Mouse (Mus musculus) erythroblast, embryonic 14.5 days (primary cell): ENCODE results near the gene Slc25a22. TPM values are rescaled to one million over a fixed set of nuclear protein-coding genes. Genes with fewer than 3 reads are reported as not detected.

Experiments used
- H3K27me3 ChIP-seq: 2 replicates; pipeline ENCODE4 v1.6.1; 2012; ENCODE audit warnings: inconsistent platforms; ENCODE audit not compliant: control insufficient read depth
- H3K36me3 ChIP-seq: 2 replicates; pipeline ENCODE4 v1.6.1; 2012; ENCODE audit warnings: mild to moderate bottlenecking, inconsistent platforms; ENCODE audit not compliant: control insufficient read depth
- H3K4me1 ChIP-seq: 2 replicates; pipeline ENCODE4 v1.6.1; 2012; ENCODE audit warnings: inconsistent platforms; ENCODE audit not compliant: control insufficient read depth
- H3K4me3 ChIP-seq: replicated peaks from 2 replicates; pipeline ENCODE3; 2012; ENCODE audit warnings: moderate library complexity, mild to moderate bottlenecking, inconsistent platforms
- H3K9me3 ChIP-seq: 2 replicates; pipeline ENCODE4 v1.6.1; 2012; ENCODE audit warnings: low read length, inconsistent platforms, mixed read lengths; ENCODE audit not compliant: control insufficient read depth
- GATA1 ChIP-seq: IDR thresholded peaks from 2 replicates; pipeline ENCODE4 v1.6.1; 2012; ENCODE audit warnings: low read length, inconsistent platforms, mixed read lengths
- TAL1 ChIP-seq: IDR thresholded peaks from 3 replicates; pipeline ENCODE4 v1.6.1; 2012; ENCODE audit warnings: low read length, inconsistent platforms, mixed read lengths
- polyA plus RNA-seq: library from polyadenylated mRNA; stranded (reverse); fragments of >175 nt; gene quantifications from 2 replicates; pipeline ENCODE4 v1.2.3, GENCODE M21; 2012

Slc25a22 gene
- polyA plus RNA-seq, 1 experiment, result 0.70 TPM

GRCm38 (mm10) chr7:141481498-141482401 is 44.1 kb upstream of the Slc25a22 start:
- peaks cover 19% of the 10 kb centered on the region for H3K36me3 ChIP-seq
- H3K27me3 ChIP-seq, result peaks cover 38% of the 10 kb centered on the region
- TF ChIP-seq GATA1, result no peak
- TF ChIP-seq TAL1, result no peak
- H3K9me3 ChIP-seq, result no peaks in the 10 kb centered on the region; the same call in 1 of the 2 replicates
- peaks cover 45% of the 10 kb centered on the region for H3K4me1 ChIP-seq
- peak overlapping the region; percentile 54 for H3K4me3 ChIP-seq

DNA sequence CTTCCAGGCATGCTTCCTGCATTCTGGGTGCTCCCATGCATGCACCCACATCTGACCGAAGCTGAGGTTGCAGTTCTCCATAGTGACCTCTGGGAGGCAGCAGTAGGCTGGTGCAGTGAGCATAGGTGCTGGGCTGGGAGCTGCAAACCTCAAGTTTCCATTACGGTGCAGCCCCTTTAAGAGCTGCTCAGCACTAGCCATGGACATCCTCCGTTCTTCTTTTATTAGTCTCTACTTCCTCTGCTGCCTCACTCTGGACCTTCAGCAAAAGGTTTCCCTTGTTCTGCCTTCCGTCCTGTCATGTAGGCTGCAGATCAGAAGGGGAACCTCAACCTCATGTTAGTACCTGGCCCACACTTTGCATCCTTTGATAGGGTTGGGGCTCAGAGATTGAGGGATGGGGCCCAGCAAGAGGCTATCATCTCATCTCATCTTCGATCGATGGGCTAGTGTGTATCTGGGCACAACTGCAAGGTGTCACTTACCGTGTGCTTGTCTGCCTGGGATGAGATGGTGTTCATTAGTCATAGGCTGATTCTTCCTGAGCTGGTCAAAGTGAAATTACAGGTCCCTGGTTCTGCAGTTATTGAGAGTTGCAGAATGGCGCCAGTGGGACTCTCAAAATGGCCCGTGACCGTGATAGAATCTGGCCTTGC is 43.3 kb upstream of the Slc25a22 start:
- Histone ChIP-seq H3K9me3 (no peaks in the 10 kb centered on the region; the same call in 1 of the 2 replicates), H3K36me3 (peaks cover 13% of the 10 kb centered on the region), H3K4me3 (no peak overlapping the region), H3K4me1 (peaks cover 52% of the 10 kb centered on the region), H3K27me3 (peaks cover 38% of the 10 kb centered on the region)
- TF ChIP-seq TAL1, result no peak
- no peak for TF ChIP-seq GATA1

- Histone ChIP-seq H3K4me3 (no peak overlapping the region), H3K4me1 (peaks cover 75% of the 10 kb centered on the region), H3K36me3 (peaks cover 4% of the 10 kb centered on the region), H3K27me3 (peaks cover 29% of the 10 kb centered on the region), H3K9me3 (no peaks in the 10 kb centered on the region; the same call in 1 of the 2 replicates)
- TF ChIP-seq GATA1 (no peak), TAL1 (no peak)
Measured at GRCm38 (mm10) chr7:141478270-141478748, 40.6 kb upstream of the Slc25a22 start.

- H3K4me1 ChIP-seq, result peaks cover 78% of the 10 kb centered on the region
Measured at GRCm38 (mm10) chr7:141477578-141478269, 40.0 kb upstream of the Slc25a22 start.

GRCm38 (mm10) chr7:141476981-141477370 is 39.3 kb upstream of the Slc25a22 start:
- H3K36me3 ChIP-seq, result peaks cover 17% of the 10 kb centered on the region
- H3K4me3 ChIP-seq, result peak overlapping the region; percentile 95
- peaks cover 16% of the 10 kb centered on the region for H3K27me3 ChIP-seq
- peaks cover 76% of the 10 kb centered on the region for H3K4me1 ChIP-seq
- no peak for TF ChIP-seq TAL1
- no peak for TF ChIP-seq GATA1
- H3K9me3 ChIP-seq, result no peaks in the 10 kb centered on the region; the same call in 1 of the 2 replicates

More at GRCm38 (mm10) chr7:141477578-141478269, 40.0 kb upstream of the Slc25a22 start:
- peaks cover 23% of the 10 kb centered on the region for H3K27me3 ChIP-seq
- TF ChIP-seq GATA1 (no peak), TAL1 (no peak)
- H3K9me3 ChIP-seq, result no peaks in the 10 kb centered on the region; the same call in 1 of the 2 replicates
- H3K4me3 ChIP-seq, result no peak overlapping the region
- H3K36me3 ChIP-seq, result peaks cover 9% of the 10 kb centered on the region

- H3K27me3 ChIP-seq, result peaks cover 10% of the 10 kb centered on the region
Measured at GRCm38 (mm10) chr7:141476226-141476980, 38.7 kb upstream of the Slc25a22 start.

GRCm38 (mm10) chr7:141475805-141476158 is 38.1 kb upstream of the Slc25a22 start:
- peak overlapping the region; percentile 95 for H3K4me3 ChIP-seq
- H3K4me1 ChIP-seq, result peaks cover 67% of the 10 kb centered on the region
- H3K27me3 ChIP-seq, result peaks cover 4% of the 10 kb centered on the region
- H3K36me3 ChIP-seq, result peaks cover 27% of the 10 kb centered on the region
- TF ChIP-seq TAL1 (no peak), GATA1 (no peak)
- no peaks in the 10 kb centered on the region for H3K9me3 ChIP-seq

More at GRCm38 (mm10) chr7:141476226-141476980, 38.7 kb upstream of the Slc25a22 start:
- peak overlapping the region; percentile 95 for H3K4me3 ChIP-seq
- TF ChIP-seq GATA1 (no peak), TAL1 (no peak)
- peaks cover 72% of the 10 kb centered on the region for H3K4me1 ChIP-seq
- H3K9me3 ChIP-seq, result no peaks in the 10 kb centered on the region
- peaks cover 21% of the 10 kb centered on the region for H3K36me3 ChIP-seq
